ENCODE assay signal across 7 mouse cellular contexts in genomic region chr11:51855818-51856615, GRCm38 (mm10). TPM values are rescaled to one million over a fixed set of nuclear protein-coding genes. Genes with fewer than 3 reads are reported as not detected.
DNase-seq lines count a peak whose midpoint lies in the region; ATAC-seq and TF ChIP-seq lines count a peak whose summit lies in the region.

No protein-coding gene starts in this region.

- peak overlapping the region; percentile 77 for H3K4me3 ChIP-seq in embryonic facial prominence, embryonic 10.5 days
- peak overlapping the region; percentile 74 for H3K4me3 ChIP-seq in limb, embryonic 10.5 days
- peak overlapping the region; percentile 58 for H3K4me3 ChIP-seq in midbrain, embryonic 11.5 days (ENCODE audit: low read depth, low read length)
- H3K4me3 ChIP-seq in small intestine, adult 2 months (ENCODE audit: low read depth, low read length), result peak overlapping the region; percentile 80

- H3K4me1 ChIP-seq in embryonic facial prominence, embryonic 10.5 days, result peaks cover 56% of the 10 kb centered on the region
- peaks cover 65% of the 10 kb centered on the region for H3K4me1 ChIP-seq in limb, embryonic 10.5 days
- H3K4me1 ChIP-seq in midbrain, embryonic 11.5 days (ENCODE audit: control insufficient read depth, insufficient read depth, low read length), result peaks cover 19% of the 10 kb centered on the region
- H3K4me1 ChIP-seq in small intestine, adult 2 months (ENCODE audit: control insufficient read depth, insufficient read depth, insufficient read length, low read length), result peaks cover 5% of the 10 kb centered on the region

- no peaks in the 10 kb centered on the region for H3K36me3 ChIP-seq in embryonic facial prominence, embryonic 10.5 days (replicated peaks)
- H3K36me3 ChIP-seq in limb, embryonic 10.5 days, result no peaks in the 10 kb centered on the region
- H3K36me3 ChIP-seq in midbrain, embryonic 11.5 days (ENCODE audit: control insufficient read depth, insufficient read depth, low read length), result no peaks in the 10 kb centered on the region
- no peaks in the 10 kb centered on the region for H3K36me3 ChIP-seq in small intestine, adult 2 months (ENCODE audit: control insufficient read depth, insufficient read depth, low read length)

- peak overlapping the region; percentile 100 for H3K4me2 ChIP-seq in midbrain, embryonic 11.5 days

- peak; percentile 89 for DNase-seq in adrenal gland, adult 2 months
- peak; percentile 67 for DNase-seq in embryonic facial prominence, embryonic 10.5 days (ENCODE audit: low spot score)
- peak; percentile 98 for DNase-seq in heart, adult 11 months
- DNase-seq in kidney, adult 18-20 months, result peak; percentile 84
- no peak for DNase-seq in limb, embryonic 10.5 days (ENCODE audit: low spot score)
- DNase-seq in midbrain, embryonic 11.5 days (ENCODE audit: low spot score, missing footprints), result peak; percentile 96

- peak overlapping the region; percentile 73 for H3K9ac ChIP-seq in midbrain, embryonic 11.5 days (ENCODE audit: low read length)

- peak overlapping the region; percentile 84 for H3K27ac ChIP-seq in embryonic facial prominence, embryonic 10.5 days (replicated peaks)
- peak overlapping the region; percentile 78 for H3K27ac ChIP-seq in limb, embryonic 10.5 days
- H3K27ac ChIP-seq in midbrain, embryonic 11.5 days (ENCODE audit: low read depth, low read length), result no peak overlapping the region
- peak overlapping the region; percentile 75 for H3K27ac ChIP-seq in small intestine, adult 2 months (ENCODE audit: insufficient read depth, low read depth, low read length)

- peaks cover 66% of the 10 kb centered on the region for H3K27me3 ChIP-seq in embryonic facial prominence, embryonic 10.5 days (replicated peaks; ENCODE audit: low read depth, poor library complexity, severe bottlenecking)
- peaks cover 69% of the 10 kb centered on the region for H3K27me3 ChIP-seq in limb, embryonic 10.5 days (ENCODE audit: low read depth, poor library complexity, severe bottlenecking)
- H3K27me3 ChIP-seq in midbrain, embryonic 11.5 days (ENCODE audit: control insufficient read depth, insufficient read depth, low read length), result peaks cover 23% of the 10 kb centered on the region
- no peaks in the 10 kb centered on the region for H3K27me3 ChIP-seq in small intestine, adult 2 months (ENCODE audit: control insufficient read depth, insufficient read depth, low read length)

- 0 out of 2 replicates have a peak, but pooled peaks have one; percentile 29 for TF ChIP-seq CTCF in small intestine, adult 2 months (IDR thresholded peaks at IDR 0.05; ENCODE audit: extremely low read depth, insufficient read length, insufficient replicate concordance, low read depth, low read length)

- 0 out of 2 replicates have a peak, but pooled peaks have one; percentile 48 for TF ChIP-seq POLR2A in small intestine, adult 2 months (IDR thresholded peaks at IDR 0.05; ENCODE audit: low read depth, low read length)

- ATAC-seq in midbrain, embryonic 11.5 days (ENCODE audit: low FRiP score), result peak; percentile 73

- WGBS in embryonic facial prominence, embryonic 10.5 days, result under 1% methylated on average over 47 of the region's 47 CpGs
- under 1% methylated on average over 46 of the region's 47 CpGs for WGBS in limb, embryonic 10.5 days
- under 1% methylated on average over 46 of the region's 47 CpGs for WGBS in midbrain, embryonic 11.5 days
- under 1% methylated on average over 47 of the region's 47 CpGs for WGBS in small intestine, adult 2 months

- H3K9me3 ChIP-seq in embryonic facial prominence, embryonic 10.5 days, result no peaks in the 10 kb centered on the region
- H3K9me3 ChIP-seq in limb, embryonic 10.5 days (replicated peaks), result no peaks in the 10 kb centered on the region
- H3K9me3 ChIP-seq in midbrain, embryonic 11.5 days (ENCODE audit: control insufficient read depth, low read length), result no peaks in the 10 kb centered on the region

RNA-seq across cellular contexts. Expression of gene Jade2, which starts 1.4 kb away (rescaled TPM):
- total RNA-seq in adrenal gland, adult 2 months (2021), result 10 to 100 TPM; 13.7 to 21.8 TPM
- 12.8 and 13.0 TPM in 2 replicates for polyA plus RNA-seq in adrenal gland, adult 2 months (2012; rRNA removed)
- 0.65 and 0.80 TPM in 2 replicates for polyA plus RNA-seq in embryonic facial prominence, embryonic 10.5 days (2016; fragmentation: Nextera tagmentation; extraction: Ambion mirVana)
- polyA plus RNA-seq in limb, embryonic 10.5 days (2016; fragmentation: Nextera tagmentation; extraction: Ambion mirVana), result 0.69 and 0.78 TPM in 2 replicates
- 0.20 and 0.22 TPM in 2 replicates for polyA plus RNA-seq in midbrain, embryonic 11.5 days (2014; fragmentation: Nextera tagmentation; extraction: Ambion mirVana)
- 3.2 and 6.3 TPM in 2 replicates for polyA plus RNA-seq in small intestine, adult 2 months (2012; rRNA removed)
